Mouse (Mus musculus): Measurements from ENCODE around the gene Fzd9.

Fzd9 gene

DNA sequence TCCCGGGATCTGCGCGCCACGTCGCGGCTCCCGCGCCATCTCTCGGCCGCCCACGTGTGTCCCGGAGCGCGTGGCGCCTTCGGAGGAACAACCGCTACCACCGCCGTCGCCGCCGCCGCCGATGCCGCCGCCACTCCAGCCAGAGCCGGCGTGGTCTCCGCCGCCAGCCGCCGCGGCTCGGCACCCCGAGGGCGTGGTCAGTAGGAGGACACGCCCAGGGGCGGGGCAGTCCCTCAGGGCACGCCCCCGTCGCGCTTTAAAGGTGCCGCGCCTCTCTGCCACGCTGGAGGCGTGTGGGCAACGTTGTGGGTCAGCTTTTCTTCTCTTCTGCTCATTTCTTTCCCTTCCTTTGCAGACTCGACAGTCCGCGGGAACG lies at the start of gene Fzd9:
Fzd9 (minus strand) TSS at position 152 of the 376 bp plus-strand sequence.
- peak; percentile 81 for DNase-seq (ENCODE audit: inconsistent ontology term)

DNA sequence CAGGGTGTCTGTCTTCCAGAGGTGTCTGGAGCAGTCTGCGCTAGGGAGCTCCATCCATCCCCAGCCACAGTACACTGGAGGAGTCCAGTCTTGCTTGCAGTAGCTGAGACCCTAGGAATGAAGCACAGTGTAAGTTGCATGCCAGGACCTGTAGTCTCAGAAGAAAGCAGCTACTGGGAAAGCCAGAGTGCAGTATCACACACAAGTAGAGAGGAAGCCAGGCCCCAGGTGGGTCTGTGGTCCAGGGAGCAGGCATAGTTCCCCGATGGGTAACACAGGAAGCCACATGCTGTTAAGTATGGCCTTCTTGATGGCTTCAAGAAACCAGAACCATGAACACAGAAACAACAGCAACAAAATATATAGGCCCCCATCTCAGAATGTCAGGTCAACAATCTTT lies 41.0 kb upstream of the Fzd9 start:
- DNase-seq (ENCODE audit: inconsistent ontology term), result no peak

DNA sequence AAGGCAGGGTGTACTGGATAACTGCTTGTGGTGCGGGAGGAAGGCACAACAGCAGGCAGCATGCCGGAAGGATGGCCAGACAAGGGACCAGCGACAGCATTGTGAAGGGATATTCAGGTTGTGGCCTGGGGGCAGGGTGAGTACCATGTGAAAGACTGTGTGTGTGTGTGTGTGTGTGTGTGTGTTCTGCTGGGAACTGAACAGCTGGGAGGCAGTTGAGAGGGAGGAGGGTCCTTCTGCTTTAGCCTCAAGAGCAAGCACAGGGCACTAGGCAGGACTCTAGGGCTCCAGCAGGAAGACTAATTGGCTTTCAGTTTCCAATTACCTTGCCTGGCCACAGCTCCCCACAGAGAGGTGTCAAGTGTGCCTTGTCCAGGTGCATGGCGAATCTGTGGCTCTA lies 40.2 kb upstream of the Fzd9 start:
- no peak for DNase-seq (ENCODE audit: inconsistent ontology term)

DNA sequence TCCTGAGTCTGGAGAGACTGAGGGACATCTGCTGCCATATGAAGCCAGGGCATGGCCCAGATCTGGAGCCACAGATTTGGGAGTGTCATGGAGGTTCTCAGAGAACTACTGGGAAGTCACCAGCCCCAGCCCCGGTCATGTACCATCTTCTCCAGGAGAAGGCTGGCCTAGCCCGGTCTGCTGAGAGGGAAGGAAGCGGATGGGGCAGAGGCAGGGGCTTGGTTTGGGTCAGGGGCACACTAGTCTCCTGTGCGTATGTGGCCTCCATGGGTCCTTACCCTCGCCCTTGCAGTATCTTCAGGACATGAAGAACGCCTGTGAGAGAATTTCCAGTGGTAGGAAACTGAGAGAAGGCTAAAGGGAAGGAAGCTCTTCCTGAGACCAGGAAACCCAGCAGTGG lies 39.7 kb upstream of the Fzd9 start:
- DNase-seq (ENCODE audit: inconsistent ontology term), result no peak

DNA sequence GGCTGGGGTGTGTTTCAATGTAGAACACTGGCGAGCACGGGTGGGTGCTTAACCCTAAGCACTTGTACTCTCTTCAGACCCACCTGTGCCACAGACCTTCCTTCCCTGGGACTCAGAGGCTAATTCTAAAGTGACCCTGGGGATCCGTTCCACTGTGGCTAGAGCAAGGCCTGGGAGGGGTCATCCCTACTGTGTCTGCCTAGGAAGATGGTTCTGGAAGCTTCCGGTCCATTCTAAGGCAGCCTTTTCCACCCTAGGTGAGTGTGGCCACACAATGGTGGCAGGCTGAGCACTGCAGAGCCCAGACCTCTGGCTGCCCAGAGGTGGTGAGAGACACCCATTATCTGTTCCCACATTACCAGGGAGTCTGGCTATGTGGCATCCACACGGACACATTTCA lies 35.9 kb upstream of the Fzd9 start:
- DNase-seq (ENCODE audit: inconsistent ontology term), result no peak

DNA sequence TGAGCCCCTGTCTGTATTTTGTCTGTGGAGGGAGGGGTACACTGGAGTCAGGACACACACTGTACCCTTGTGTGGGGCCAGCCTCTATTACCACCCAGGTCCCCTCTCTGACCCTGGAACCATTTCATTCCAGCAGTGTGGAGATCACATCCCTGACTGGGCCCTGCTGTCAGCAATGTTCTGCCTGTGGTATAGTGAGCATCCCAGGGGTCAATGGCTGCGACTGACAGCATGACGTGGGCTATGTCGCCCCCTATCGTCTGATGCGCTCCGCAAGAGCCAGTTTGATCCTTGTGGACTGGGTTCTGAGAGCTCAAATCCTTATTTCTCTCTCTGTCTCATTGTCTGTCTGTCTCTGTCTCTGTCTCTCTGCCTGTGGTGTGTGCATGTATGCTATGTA lies 35.2 kb upstream of the Fzd9 start:
- peak; percentile 50 for DNase-seq (ENCODE audit: inconsistent ontology term)

DNA sequence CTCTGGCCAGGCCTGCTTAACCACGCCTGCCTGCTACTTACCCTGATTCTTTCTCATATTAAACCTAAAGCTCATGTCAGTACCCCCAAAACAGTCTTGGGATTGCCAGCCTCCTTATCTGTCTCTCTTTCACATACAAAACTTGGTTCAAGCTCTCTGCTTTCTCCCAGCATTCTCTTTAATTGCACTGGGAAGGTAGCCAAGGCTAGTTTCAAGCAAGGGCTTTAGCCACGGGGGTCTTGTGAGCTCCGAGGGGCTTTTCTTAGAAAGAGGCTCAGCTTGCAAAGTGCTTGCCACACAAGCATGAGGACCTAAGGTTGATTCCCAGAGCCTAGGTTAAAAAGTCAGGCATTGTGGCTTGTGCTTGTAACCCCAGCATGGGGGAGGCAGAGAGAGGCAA lies 34.2 kb upstream of the Fzd9 start:
- no peak for DNase-seq (ENCODE audit: inconsistent ontology term)

DNA sequence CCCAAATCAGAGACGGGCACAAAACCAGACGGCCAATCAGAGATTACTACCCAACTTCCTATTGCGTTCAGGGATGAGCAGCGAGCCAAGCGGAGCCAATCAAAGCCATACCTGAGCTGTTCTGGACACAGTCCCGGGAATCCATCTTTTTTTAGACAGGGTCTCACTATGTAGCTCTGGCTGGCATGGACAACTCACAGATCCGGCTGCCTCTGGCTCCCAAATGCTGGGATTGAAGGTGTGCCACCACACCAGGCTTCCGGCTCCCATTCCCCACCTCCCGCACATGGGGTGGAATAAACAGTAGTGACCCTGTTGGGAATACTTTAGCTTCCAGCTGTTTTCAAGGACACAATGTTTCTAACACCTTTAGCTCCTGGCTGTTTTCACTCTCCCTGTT lies 29.2 kb upstream of the Fzd9 start:
- no peak for DNase-seq (ENCODE audit: inconsistent ontology term)

DNA sequence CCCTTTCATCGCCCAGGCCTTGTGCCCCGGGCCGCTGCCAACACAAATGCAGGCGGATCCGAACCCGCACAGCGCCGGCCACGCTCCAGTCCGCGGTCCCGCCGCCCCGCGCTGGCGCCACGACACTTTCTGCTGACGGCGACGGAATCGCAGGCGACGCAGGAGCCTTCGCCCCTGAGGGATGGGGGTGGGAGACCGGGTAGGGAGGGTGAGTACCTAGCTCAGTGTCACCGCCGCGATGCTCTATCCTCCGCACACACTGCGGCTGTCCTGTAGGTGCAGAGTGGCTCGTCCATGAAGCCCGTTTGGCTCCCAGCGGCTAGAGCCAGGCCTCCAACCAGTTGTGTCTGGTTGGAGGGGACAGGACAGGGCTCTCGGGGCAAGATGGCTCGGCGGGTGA lies 25.6 kb upstream of the Fzd9 start:
- DNase-seq (ENCODE audit: inconsistent ontology term), result no peak

DNA sequence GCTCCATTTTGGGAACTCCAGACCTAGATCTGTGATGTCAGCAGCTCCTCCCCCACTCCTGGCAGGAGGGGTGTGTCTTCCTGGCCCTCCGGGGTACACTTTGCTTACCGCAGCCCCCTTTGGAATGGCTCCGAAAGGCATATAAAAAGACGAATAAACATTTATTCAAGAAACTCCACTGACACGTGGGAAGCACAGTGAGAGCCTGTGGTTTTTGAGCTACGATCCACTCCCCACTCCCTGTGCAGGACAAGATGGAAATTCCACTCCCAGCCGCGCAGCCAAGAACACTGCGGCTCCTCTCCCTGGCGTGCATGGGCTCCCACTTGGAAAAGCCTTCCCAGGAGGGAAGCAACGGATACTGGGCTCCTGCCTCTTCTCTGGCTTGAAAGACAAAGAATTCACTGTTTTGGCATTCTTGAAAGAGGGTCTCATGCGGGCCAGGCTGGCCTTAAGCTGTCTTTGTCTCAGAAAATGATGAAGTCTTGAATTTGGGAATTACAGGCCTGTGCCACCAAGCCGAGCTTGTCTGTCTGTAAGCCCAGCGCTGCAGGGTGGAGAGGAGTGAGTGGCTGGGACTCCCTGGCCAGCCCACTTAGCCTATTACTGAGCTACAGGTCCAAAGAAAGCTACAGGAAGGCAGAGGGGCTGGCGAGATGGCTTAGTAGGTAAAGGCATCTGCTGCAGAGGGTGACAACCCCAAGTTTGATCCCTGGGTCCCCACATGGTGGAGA lies 23.8 kb upstream of the Fzd9 start:
- peak; percentile 64 for DNase-seq (ENCODE audit: inconsistent ontology term)

DNA sequence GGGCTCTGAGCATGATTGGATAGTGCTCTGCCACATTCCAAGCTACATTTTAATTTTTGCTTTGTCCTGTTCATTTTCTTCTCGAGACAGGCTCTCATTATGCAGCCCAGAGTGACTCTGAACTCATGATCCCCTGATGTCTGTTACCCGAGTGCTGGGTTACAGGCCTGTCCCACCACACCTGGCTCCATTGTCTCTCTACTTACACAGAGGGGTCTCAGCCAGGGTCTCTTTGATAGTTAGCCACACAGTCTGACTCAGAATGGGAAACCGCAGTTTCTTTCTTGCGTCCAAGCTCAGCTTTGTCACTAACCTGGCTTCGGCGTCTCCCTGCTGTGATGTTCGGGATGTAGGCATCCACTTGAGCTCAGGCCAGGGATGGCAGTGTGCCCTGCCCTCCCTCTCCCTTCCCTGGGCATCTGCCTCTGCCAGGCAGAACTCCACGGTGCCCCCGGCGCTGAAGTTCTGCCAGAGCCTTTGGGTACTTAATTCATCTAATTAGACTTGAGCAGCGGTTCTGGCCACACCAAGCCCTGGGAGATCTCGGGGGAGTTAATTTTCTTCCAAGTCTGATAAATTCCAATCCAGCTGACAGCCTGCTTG lies 20.6 kb upstream of the Fzd9 start:
- peak; percentile 99 for DNase-seq (ENCODE audit: inconsistent ontology term)

DNA sequence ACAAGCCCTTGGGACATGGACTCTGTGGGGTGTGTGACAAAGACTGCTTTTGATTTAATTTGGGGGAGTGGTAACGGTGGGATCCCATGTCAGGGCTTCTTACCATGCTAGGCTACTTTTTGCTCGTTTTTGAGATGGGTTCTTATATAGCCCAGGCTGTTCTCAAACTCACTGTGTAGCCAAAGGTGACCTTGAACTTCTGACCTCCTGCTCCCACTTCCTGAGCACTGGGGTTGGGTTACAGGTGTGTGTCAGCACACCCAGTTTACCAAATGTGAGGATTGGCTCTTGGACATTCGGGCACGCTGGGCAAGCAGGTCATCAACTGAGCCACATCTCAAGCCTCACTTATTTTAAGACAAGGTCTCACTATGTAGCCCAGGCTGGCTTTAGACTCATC lies 19.3 kb upstream of the Fzd9 start:
- no peak for DNase-seq (ENCODE audit: inconsistent ontology term)

DNA sequence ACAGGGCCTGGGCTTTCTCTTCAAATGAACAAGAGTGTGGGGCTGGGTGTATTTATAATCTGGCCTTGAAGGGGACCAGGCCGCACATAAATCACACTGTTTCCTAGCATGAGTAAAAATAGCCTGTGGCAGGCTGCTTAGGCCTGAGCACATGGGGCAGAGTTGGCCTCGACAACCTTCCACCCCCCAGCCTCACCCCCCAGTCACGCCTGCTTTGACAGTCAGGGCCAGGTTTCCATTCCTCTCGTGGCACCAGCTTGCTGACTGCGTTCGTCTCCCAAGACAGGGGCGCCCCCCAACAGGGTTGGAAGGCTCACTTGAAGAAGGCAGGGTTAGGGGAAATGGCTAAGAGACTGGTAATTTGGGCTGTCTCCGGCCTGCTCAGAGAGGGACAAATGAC lies 18.4 kb upstream of the Fzd9 start:
- no peak for DNase-seq (ENCODE audit: inconsistent ontology term)

DNA sequence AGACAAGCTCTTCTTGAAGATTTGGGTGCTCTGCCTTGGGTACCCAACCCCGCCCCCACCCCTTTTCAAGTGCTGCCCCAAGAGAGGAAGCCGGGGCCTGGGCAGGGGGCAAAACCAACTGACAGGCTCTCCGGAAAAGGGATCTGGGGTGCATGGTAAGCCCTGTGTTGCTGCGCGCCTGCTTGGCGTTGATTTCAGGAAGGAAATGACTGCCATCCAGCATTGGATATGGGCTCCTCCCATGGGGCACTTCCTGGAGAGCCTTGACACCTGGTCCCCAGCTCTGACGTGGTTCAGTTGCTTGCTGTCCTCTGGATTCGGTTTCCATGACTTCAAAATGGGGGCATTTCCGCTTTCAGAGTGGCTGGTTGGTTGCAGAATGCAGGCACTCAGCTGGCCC lies 13.5 kb upstream of the Fzd9 start:
- DNase-seq (ENCODE audit: inconsistent ontology term), result no peak

DNA sequence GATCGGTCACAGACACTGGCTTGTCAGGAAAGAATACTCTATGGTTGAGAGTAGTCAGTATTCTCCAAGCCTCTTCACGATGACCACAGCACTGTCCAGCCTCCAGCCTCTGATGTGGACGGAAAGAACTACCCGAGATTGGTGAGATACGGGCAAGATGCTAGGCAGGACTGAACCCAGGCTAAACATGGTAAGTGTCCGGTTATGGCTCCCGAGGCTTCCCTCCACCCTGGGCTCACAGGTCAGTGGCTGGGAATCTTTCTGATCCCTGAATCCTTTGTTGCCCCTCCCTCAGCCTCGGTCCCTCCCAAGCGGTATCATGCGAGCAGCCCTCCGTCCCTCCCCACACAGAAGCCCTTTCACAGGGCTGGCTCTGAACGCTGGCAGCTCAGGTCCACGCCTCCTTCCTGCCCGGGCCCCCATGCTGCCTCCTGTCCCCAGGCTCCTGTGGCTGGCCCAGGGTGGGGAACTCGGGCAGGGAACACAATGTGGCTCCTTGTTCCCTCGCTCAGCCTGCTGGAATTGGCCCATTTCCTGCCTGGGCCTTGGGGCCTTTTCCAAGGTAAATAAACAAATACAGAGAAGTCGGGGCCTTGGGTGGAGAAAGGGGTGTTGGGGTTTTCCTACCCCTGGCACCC lies 13.0 kb upstream of the Fzd9 start:
- DNase-seq (ENCODE audit: inconsistent ontology term), result peak; percentile 91

DNA sequence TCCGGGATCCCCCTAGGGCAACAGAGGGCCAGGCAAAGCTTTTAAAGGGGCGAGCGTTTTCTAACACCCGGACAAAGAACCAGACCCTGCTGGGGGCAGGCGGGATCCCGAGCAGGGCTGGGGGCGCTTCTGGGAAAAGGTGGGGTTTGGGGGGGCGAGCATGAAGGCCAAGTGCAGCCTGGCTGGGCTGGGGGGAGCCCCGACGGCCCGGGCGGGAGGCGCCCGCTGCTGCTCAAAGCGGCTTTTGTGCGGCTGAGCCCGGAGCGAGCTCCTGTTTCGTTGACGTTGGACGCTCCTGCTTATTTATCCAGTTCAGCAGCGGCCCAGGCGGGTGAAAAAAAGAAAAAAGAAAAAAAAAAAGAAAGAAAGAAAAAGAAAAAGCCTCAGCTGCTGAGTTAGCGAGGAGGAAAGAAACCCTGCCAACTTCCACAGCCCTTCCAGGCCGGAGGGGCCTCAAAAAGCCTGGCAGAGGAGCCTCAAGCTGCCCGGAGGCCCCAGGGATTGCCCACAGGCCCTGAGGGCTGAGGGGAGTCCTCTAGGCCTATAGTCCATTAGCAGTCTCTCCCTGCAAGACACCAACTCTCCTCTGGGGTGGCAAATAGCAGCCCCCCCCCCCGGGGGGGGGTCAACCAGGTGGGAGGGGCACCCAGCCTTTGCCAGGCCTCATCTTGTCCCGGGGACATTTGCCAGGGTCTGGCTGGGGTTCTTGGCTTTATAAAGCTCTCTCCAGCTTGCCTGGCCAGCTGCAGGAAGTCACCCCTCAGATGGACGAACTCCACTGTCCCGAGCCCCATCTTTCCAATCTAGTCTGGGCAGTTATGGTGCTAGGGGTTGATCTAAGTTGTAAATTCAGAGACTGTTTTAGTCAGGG lies 7.5 kb upstream of the Fzd9 start:
- peak; percentile 52 for DNase-seq (ENCODE audit: inconsistent ontology term)

DNA sequence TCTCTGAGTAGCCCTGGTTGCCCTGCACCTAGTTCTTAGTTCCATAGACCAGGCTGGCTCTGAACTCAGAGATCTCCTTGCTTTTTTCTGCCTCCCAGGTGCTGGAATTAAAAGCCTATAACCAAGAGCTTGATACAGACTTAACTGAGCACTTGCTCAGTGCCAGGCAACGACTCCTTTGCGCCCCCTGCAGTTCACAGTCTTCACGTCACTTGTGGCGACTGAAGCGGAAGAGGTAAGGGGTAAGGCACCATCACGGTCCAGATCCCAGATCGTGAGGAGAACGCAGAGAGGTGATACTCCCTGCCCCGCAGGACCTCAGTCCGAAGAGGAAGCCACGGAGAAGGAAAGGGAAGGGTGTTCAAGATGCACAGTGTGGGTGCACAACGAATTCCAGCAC lies 6.5 kb upstream of the Fzd9 start:
- DNase-seq (ENCODE audit: inconsistent ontology term), result no peak

DNA sequence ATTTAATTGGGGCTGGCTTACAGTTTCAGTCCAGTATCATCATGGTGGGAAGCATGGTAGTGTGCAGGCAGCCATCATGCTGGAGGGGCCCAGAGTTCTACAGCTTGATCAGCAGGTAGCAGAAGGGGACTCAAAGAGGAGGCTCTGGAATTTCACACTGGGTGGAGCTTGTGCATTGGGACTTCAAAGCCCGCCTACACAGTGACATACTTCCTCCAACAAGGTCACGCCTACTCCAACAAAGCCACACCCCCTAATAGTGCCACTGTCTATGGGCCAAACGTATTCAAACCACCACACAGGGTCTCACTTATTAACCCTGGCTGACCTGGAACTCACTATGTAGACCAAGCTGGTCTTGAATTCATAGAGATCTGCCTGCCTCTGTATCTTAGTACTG lies 5.1 kb upstream of the Fzd9 start:
- DNase-seq (ENCODE audit: inconsistent ontology term), result no peak

DNA sequence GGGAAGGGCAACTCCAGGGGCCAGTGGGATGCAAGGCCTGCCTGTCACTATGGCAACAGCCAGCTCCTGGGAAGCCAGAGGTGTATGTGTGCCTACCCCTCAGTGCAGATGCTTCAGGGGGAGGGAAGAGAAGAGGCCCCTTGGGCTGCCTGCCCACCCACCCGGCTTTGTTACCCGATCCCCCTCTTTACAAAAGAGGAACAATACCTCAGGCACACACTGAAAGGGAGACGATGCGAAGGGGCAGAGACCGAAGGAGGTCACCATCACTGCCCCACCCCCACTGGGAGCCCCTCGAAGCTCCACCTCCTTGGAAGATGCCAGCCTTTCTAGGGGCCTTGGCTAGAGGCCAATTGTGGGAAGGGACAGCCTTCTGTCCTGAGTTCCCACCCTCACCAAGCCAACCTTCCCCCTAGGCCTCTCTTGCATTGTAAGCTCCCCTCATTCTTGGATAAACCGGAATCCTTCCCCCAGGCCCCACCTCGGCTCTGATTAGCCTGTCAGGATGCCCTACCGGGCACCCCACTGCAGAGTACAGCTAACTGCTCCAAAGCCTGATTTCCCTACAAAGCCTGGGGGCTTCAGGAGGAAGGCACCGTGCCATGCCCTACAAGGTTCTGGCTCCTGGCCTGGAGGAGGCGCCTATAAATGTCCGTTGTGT lies 2.8 kb upstream of the Fzd9 start:
- no peak for DNase-seq (ENCODE audit: inconsistent ontology term)

DNA sequence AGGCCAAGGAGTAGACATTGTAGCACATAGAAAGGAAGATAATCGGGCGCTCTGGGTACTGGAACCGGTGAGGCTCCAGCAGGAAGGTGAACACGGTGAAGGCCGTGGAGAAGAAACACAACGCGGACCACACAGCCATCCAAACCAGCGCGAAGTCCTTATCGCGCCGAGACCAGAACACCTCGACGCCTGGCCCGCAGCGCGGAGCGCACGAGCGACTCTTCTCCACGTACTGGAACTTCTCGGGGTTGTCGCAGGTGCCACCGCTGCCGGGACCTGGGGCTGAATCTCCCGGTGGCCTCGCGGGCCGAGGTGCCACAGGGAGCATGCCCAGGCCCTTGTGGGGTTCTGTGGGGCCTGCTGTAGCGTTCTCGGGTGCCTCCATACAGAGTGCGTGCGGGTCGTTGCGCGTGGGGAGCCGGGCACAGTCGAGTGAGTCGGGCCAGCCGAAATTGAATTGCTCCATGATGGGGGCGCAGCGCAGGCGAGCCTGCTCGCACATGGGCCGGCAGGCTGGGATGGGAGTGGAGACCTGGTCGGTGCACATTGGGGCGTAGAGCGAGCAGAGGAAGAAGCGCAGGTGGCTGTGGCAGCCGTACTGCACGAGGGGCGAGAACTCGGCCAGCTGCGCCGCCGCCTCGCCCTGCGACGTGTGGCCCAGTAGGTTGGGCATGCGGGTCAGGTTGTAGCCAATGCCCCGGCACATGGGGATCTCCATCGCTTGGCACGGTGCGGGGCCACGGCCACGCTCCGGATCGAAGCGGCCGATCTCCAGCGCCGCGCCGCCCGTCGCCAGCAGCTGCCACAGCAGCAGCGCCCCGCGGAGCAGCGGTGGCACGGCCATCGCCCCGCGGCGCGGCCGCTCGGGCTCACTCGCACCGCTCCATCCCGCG lies 598 bp downstream of the Fzd9 start:
- peak; percentile 16 for DNase-seq (ENCODE audit: inconsistent ontology term)

All from Muller cell, postnatal 12 days (primary cell).